Mouse (Mus musculus) forebrain, postnatal 0 days (tissue): ENCODE results near the gene Rab34. TPM values are rescaled to one million over a fixed set of nuclear protein-coding genes. Genes with fewer than 3 reads are reported as not detected.

Experiments
- ATAC-seq: fragments of 200-750 bp; cut with Nextera tagmentation; 2 replicates; pipeline ENCODE4 v1.8.0; 2017; ENCODE audit warnings: mild to moderate bottlenecking, moderate library complexity
- DNase-seq: peaks from one replicate; pipeline ENCODE4 v3.0.0-alpha.2; 2015
- H3K27ac ChIP-seq: fragments of 300-500 bp; sonication (generic); 2 replicates; pipeline ENCODE4 v1.5.1; 2014; ENCODE audit warnings: low read depth, mild to moderate bottlenecking, antibody characterized with exemption, low read length, moderate library complexity, mixed read lengths
- H3K27me3 ChIP-seq: fragments of 300-500 bp; sonication (generic); 2 replicates; pipeline ENCODE4 v1.6.1; 2014; ENCODE audit warnings: mild to moderate bottlenecking, low read length, mixed read lengths; ENCODE audit not compliant: insufficient read depth
- H3K36me3 ChIP-seq: fragments of 300-500 bp; sonication (generic); 2 replicates; pipeline ENCODE4 v1.6.1; 2014; ENCODE audit warnings: mild to moderate bottlenecking, moderate library complexity; ENCODE audit not compliant: insufficient read depth
- H3K4me1 ChIP-seq: fragments of 300-500 bp; sonication (generic); 2 replicates; pipeline ENCODE4 v1.6.1; 2014; ENCODE audit warnings: antibody characterized with exemption; ENCODE audit not compliant: insufficient read depth
- H3K4me2 ChIP-seq: fragments of 300-500 bp; sonication (generic); 2 replicates; pipeline ENCODE4 v1.6.1; 2014; ENCODE audit warnings: low read depth, mild to moderate bottlenecking, moderate library complexity
- H3K4me3 ChIP-seq: fragments of 300-500 bp; sonication (generic); 2 replicates; pipeline ENCODE4 v1.5.1; 2014; ENCODE audit warnings: low read depth, low read length, mixed read lengths
- H3K9ac ChIP-seq: fragments of 300-500 bp; sonication (generic); 2 replicates; pipeline ENCODE4 v1.6.1; 2014; ENCODE audit warnings: mild to moderate bottlenecking
- H3K9me3 ChIP-seq: fragments of 300-500 bp; sonication (generic); 2 replicates; pipeline ENCODE4 v1.6.1; 2016; ENCODE audit warnings: low read length
- CTCF ChIP-seq: sonication (generic); IDR thresholded peaks from 2 replicates; pipeline ENCODE4 v1.5.1; 2016; ENCODE audit warnings: antibody characterized with exemption, control low read depth, low read depth
- WGBS: fragments of 180-500 bp; shearing (Covaris S2); extraction: QIAGEN DNeasy Blood & Tissue Kit; methylation state at CpG from one replicate; pipeline ENCODE4 v1.1.7; 2014; 5-methylcytosine and 5-hydroxymethylcytosine counted together
- polyA plus RNA-seq: library from polyadenylated mRNA; unstranded; fragments of >200 nt; fragmentation: Nextera tagmentation; extraction: Ambion mirVana; gene quantifications from 2 replicates; pipeline ENCODE4 v1.2.1, GENCODE M21; 2015
- total RNA-seq: library from RNA; depleted of rRNA; stranded (reverse); fragments of >200 nt; gene quantifications from 2 replicates; pipeline ENCODE4 v1.2.3, GENCODE M21; 2014

Gene Rab34
- total and polyA plus RNA-seq, 2 experiments from 2014 or later: 55.5 to 76.9 TPM

GRCm38 (mm10) chr11:78176402-78176862 lies 11.8 kb upstream of the Rab34 start, which contains the start of the genes Nek8 and Tlcd1:
Nek8 (minus strand) TSS chr11:78176675.
Tlcd1 (plus strand) TSS chr11:78176711.
- TF ChIP-seq CTCF: no peak
- Histone ChIP-seq H3K9ac (peak within 1 kb of the TSS; percentile 58), H3K4me3 (peak within 1 kb of the TSS; percentile 51), H3K36me3 (peaks cover 21% of the 10 kb centered on the region), H3K4me1 (peaks cover 8% of the 10 kb centered on the region; the same call in 1 of the 2 replicates), H3K27ac (0 out of 2 replicates have a peak within 1 kb of the TSS, but pooled peaks have one; percentile 15), H3K27me3 (no peaks in the 10 kb centered on the region), H3K9me3 (no peaks in the 10 kb centered on the region), H3K4me2 (peak within 1 kb of the TSS; percentile 73)
- under 1% methylated on average over 32 of the region's 32 CpGs for WGBS
- ATAC-seq (peak; percentile 36; the same call in 1 of the 2 replicates), DNase-seq (peak; percentile 80)

DNA sequence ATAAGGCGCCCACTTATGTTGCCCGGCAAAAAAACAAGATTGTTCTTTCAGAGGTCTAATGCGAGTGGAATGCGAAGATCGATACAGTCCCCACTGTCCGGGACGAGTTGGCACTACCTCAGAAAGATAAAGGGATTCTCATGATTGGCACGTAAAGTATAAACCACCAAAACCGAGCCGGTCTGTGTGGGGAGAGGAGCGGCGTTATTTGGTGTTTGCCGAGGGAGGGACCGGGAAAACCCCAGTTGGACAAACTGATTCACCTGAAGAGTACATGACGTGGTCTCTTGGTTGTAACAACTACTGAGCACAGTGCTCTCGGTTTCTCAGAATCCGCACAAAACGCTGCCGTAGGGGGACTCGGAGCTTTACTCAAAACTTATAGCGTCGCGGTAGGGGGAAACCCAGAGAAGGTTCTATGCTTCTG lies 11.3 kb upstream of the Rab34 start:
- peaks cover 12% of the 10 kb centered on the region for H3K4me1 ChIP-seq
- H3K9ac ChIP-seq: peak overlapping the region; percentile 58; the same call in 1 of the 2 replicates
- under 1% methylated on average over 23 of the region's 23 CpGs for WGBS
- DNase-seq (no peak), ATAC-seq (no peak)
- peak overlapping the region; percentile 73 for H3K4me2 ChIP-seq
- H3K4me3 ChIP-seq: peak overlapping the region; percentile 51
- H3K27me3 ChIP-seq: no peaks in the 10 kb centered on the region
- H3K27ac ChIP-seq: 0 out of 2 replicates have a peak overlapping the region, but pooled peaks have one; percentile 15
- no peak for TF ChIP-seq CTCF
- H3K36me3 ChIP-seq: peaks cover 22% of the 10 kb centered on the region
- no peaks in the 10 kb centered on the region for H3K9me3 ChIP-seq

GRCm38 (mm10) chr11:78177437-78177836 lies 10.8 kb upstream of the Rab34 start:
- WGBS: 5% methylated on average over 10 of the region's 10 CpGs
- H3K27ac ChIP-seq: no peak overlapping the region
- H3K4me3 ChIP-seq: peak overlapping the region; percentile 51
- H3K4me1 ChIP-seq: peaks cover 17% of the 10 kb centered on the region
- H3K27me3 ChIP-seq: no peaks in the 10 kb centered on the region
- peaks cover 22% of the 10 kb centered on the region for H3K36me3 ChIP-seq
- H3K9me3 ChIP-seq: no peaks in the 10 kb centered on the region
- ATAC-seq (no peak), DNase-seq (no peak)
- peak overlapping the region; percentile 73 for H3K4me2 ChIP-seq
- H3K9ac ChIP-seq: peak overlapping the region; percentile 58
- no peak for TF ChIP-seq CTCF

- ATAC-seq: peak; percentile 92
- Histone ChIP-seq H3K4me1 (peaks cover 17% of the 10 kb centered on the region), H3K27me3 (no peaks in the 10 kb centered on the region), H3K9ac (peak overlapping the region; percentile 58), H3K36me3 (peaks cover 22% of the 10 kb centered on the region), H3K4me2 (peak overlapping the region; percentile 73), H3K9me3 (no peaks in the 10 kb centered on the region), H3K4me3 (peak overlapping the region; percentile 51), H3K27ac (peak overlapping the region; percentile 83)
- 1% methylated on average over 75 of the region's 84 CpGs for WGBS
- DNase-seq: peak; percentile 96
- TF ChIP-seq CTCF: peak; percentile 99
Observed at GRCm38 (mm10) chr11:78177903-78178858, 10.0 kb upstream of the Rab34 start.

DNA sequence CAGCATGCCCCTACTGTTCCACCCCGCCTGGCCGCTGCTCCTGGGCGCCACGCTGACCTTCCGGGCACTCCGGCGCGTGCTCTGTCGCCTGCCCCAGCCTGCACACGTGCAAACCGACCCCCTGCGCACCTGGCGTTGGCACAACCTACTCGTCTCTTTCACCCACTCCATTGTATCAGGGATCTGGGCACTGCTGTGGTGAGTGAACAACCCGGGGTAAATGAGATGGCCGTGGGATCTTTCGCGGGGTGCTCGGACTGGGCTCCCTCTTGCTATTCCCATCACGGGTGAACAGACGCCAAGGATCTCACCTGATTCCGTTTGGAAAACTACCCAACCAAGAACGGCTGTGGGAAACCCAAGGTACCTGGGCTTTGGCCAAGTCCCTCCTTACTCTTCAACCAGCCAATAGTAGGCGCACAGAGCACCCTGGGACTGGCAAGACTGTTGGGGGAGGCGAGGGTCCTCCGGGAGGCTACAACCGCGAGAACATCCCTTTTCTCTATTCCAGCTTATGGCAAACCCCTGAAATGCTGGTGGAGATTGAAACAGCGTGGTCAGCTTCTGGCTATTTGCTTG lies 9.3 kb upstream of the Rab34 start:
- peak; percentile 81 for DNase-seq
- ATAC-seq: no peak
- TF ChIP-seq CTCF: peak; percentile 32
- H3K4me3 ChIP-seq: peak overlapping the region; percentile 51
- H3K27ac ChIP-seq: peak overlapping the region; percentile 83
- H3K4me2 ChIP-seq: peak overlapping the region; percentile 73
- peak overlapping the region; percentile 58 for H3K9ac ChIP-seq
- H3K27me3 ChIP-seq: no peaks in the 10 kb centered on the region
- peaks cover 22% of the 10 kb centered on the region for H3K36me3 ChIP-seq
- H3K4me1 ChIP-seq: peaks cover 20% of the 10 kb centered on the region
- 5% methylated on average over 29 of the region's 29 CpGs for WGBS
- H3K9me3 ChIP-seq: no peaks in the 10 kb centered on the region

- Histone ChIP-seq H3K4me2 (peak overlapping the region; percentile 73), H3K27ac (0 out of 2 replicates have a peak overlapping the region, but pooled peaks have one; percentile 83), H3K27me3 (no peaks in the 10 kb centered on the region), H3K9me3 (no peaks in the 10 kb centered on the region), H3K36me3 (peaks cover 22% of the 10 kb centered on the region), H3K4me3 (peak overlapping the region; percentile 51; the same call in 1 of the 2 replicates), H3K4me1 (peaks cover 21% of the 10 kb centered on the region), H3K9ac (0 out of 2 replicates have a peak overlapping the region, but pooled peaks have one; percentile 58)
- WGBS: 30% methylated on average over 8 of the region's 8 CpGs
- ATAC-seq (no peak), DNase-seq (no peak)
- TF ChIP-seq CTCF: peak; percentile 0
Observed at GRCm38 (mm10) chr11:78179438-78179999, 8.7 kb upstream of the Rab34 start.
